Mouse (Mus musculus): ENCODE measurements around the gene Eps8l2.
A peak's percentile ranks its signal among the peaks of the same experiment; 100 is the strongest.

Gene Eps8l2

GRCm38 (mm10) chr7:141407670-141408069 is 69.0 kb downstream of the Eps8l2 start:
- DNase-seq (ENCODE audit: low read depth, low spot score), result peak; percentile 43

GRCm38 (mm10) chr7:141408833-141409232 is 70.2 kb downstream of the Eps8l2 start:
- peak; percentile 85 for DNase-seq (ENCODE audit: low read depth, low spot score)

DNA sequence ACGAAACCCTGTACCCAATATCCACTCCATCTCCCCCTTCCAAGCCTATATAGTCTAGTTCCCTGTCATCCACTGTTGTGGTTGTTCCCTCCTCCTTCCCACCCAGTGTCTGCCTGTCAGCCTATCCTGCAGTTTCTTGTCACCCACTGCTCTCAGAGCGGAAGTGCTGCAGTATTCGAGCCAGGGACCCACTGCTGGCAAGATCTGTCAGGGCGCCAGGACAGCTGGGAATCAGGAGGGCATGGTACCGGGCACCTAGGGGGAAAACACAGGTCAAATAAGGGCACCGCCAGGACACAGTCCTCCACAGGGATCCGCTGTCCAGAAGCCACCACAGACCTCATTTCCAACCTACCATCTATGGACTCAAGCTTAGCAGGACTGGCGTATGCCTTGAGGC is 72.0 kb downstream of the Eps8l2 start:
- DNase-seq (ENCODE audit: low read depth, low spot score), result no peak

DNA sequence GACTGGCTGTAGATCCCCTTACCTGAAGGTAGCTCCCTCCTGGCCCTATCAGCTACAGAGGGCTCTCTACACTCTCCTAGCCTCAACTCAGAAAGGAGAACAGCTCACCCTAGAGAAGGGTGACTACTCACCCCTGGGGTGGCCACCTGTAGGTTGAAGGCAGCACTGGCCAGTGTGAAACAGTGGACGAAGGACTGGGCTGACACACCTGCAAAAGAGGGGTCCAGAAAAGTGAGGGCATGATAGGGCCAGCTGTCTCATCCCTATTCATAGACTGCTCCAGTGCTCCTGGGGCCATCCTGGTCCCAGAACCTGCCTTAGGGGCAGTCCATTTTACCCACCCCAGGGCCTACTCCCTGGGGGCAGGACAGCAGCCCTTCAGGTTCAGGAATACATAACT is 73.0 kb downstream of the Eps8l2 start:
- no peak for DNase-seq (ENCODE audit: low read depth, low spot score)

Measured in ES-CJ7 (cell line).